In the genomic region with DNA sequence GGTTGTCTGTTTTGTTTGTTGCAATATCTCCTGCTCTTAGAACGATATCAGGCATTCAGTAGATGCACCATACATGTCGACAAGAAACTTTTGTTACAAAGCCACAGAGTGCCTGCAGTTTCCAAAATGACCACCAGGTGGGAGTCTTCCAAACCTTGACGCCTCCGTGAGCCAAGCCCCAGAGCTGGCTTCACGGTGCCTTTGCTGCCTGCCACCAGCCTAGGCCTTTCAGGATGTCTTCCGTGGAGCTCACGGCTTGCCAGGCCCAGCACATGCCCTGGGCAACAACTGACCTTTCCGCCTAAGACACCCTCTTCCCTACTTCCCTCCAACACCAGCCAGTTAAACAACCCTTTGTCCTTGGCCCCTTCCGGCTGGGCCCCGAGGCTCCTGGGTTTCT, we compare ENCODE assay signal across 1 mouse cellular context.
A peak's percentile ranks its signal among the peaks of the same experiment; 100 is the strongest.
TF ChIP-seq lines count a peak whose summit lies in the region.

No protein-coding gene starts in this region.

TF ChIP-seq in CH12.LX, 34 proteins besides CTCF, POLR2A, EP300 and RAD21:
- TF ChIP-seq KAT2A (IDR thresholded peaks at IDR 0.05; ENCODE audit: insufficient replicate concordance, low read length) (no peak), CHD2 (IDR thresholded peaks at IDR 0.05; ENCODE audit: low read length) (no peak), USF1 (IDR thresholded peaks at IDR 0.05; ENCODE audit: low read depth, low read length) (no peak), IRF4 (IDR thresholded peaks at IDR 0.05; ENCODE audit: low read depth, low read length) (peak; percentile 37; the same call in 1 of the 2 replicates), MAZ (IDR thresholded peaks at IDR 0.05; ENCODE audit: low read depth, low read length) (0 out of 2 replicates have a peak, but pooled peaks have one; percentile 59), MAX (IDR thresholded peaks at IDR 0.05; ENCODE audit: low read length) (peak; percentile 25; the same call in 1 of the 2 replicates), ZC3H11A (IDR thresholded peaks at IDR 0.05; ENCODE audit: low read depth, low read length) (peak; percentile 93), NELFE (IDR thresholded peaks at IDR 0.05; ENCODE audit: low read depth, low read length) (0 out of 2 replicates have a peak, but pooled peaks have one; percentile 33), JUND (conservative IDR thresholded peaks at IDR 0.05; ENCODE audit: low read depth, low read length) (no peak), ZKSCAN1 (IDR thresholded peaks at IDR 0.05; ENCODE audit: borderline replicate concordance, low read depth, low read length) (no peak), SMC3 (IDR thresholded peaks at IDR 0.05; ENCODE audit: low read depth, low read length) (peak; percentile 99), UBTF (IDR thresholded peaks at IDR 0.05; ENCODE audit: low read depth, low read length) (0 out of 2 replicates have a peak, but pooled peaks have one; percentile 59)
